ENCODE assay signal across 22 mouse cellular contexts in genomic region chr4:58643371-58643770, GRCm38 (mm10).
DNase-seq lines count a peak whose midpoint lies in the region; ATAC-seq lines count a peak whose summit lies in the region.
"Had no signal": no experiment of that assay in that cellular context is flagged by ENCODE, and none has a peak within 500 bp of the region (broad histone marks: within the 10 kb centered on the region; RNA-seq: fewer than 3 reads in every experiment).

No protein-coding gene starts in this region.

- no peak overlapping the region for H3K9ac ChIP-seq in limb, embryonic 15.5 days
- H3K9ac ChIP-seq in forebrain, embryonic 16.5 days (replicated peaks; ENCODE audit: low read depth, low read length) = no peak overlapping the region
- H3K9ac ChIP-seq: embryonic facial prominence, embryonic 15.5 days; forebrain, embryonic 12.5 days; hindbrain, embryonic 15.5 days; liver, embryonic 15.5 days had no signal

- H3K4me1 ChIP-seq in limb, embryonic 15.5 days = no peaks in the 10 kb centered on the region
- no peaks in the 10 kb centered on the region for H3K4me1 ChIP-seq in forebrain, embryonic 16.5 days (replicated peaks; ENCODE audit: control insufficient read depth, insufficient read depth, low read length)
- H3K4me1 ChIP-seq: embryonic facial prominence, embryonic 15.5 days; forebrain, embryonic 12.5 days; hindbrain, embryonic 15.5 days; liver, embryonic 15.5 days had no signal

- no peak overlapping the region for H3K27ac ChIP-seq in limb, embryonic 15.5 days
- no peak overlapping the region for H3K27ac ChIP-seq in forebrain, embryonic 16.5 days (ENCODE audit: low read length)
- H3K27ac ChIP-seq: embryonic facial prominence, embryonic 15.5 days; forebrain, embryonic 12.5 days; hindbrain, embryonic 15.5 days; liver, embryonic 15.5 days had no signal

- H3K4me2 ChIP-seq in limb, embryonic 15.5 days = no peak overlapping the region
- H3K4me2 ChIP-seq in forebrain, embryonic 16.5 days (ENCODE audit: low read length) = no peak overlapping the region
- H3K4me2 ChIP-seq: embryonic facial prominence, embryonic 15.5 days; forebrain, embryonic 12.5 days; hindbrain, embryonic 15.5 days; liver, embryonic 15.5 days had no signal

- 31% methylated on average over 4 of the region's 4 CpGs for WGBS in limb, embryonic 15.5 days
- WGBS in forebrain, embryonic 16.5 days = 62% methylated on average over 4 of the region's 4 CpGs

- peak; percentile 1 to 6 for DNase-seq in frontal cortex, postnatal 36 days (ENCODE audit: low spot score in 2 of 2)
- no peak for DNase-seq in frontal cortex, postnatal 10 days (ENCODE audit: low spot score in 2 of 2)
- DNase-seq in lung, postnatal 10 days = peak; percentile 12
- no peak for DNase-seq in lung, postnatal 25 days (ENCODE audit: low spot score)
- DNase-seq in brain, adult 2 months (ENCODE audit: low read depth, low spot score) = peak; percentile 8
- DNase-seq: adrenal gland, postnatal 36 days; B cell, adult 2 months; cerebellum, postnatal 10 days; kidney, adult 2 months; kidney, postnatal 25 days; lung, postnatal 4 days; midbrain, embryonic 14.5 days; right cerebral cortex, postnatal 4 days; thymus, adult 2 months had no signal

- no peaks in the 10 kb centered on the region for H3K36me3 ChIP-seq in limb, embryonic 15.5 days
- no peaks in the 10 kb centered on the region for H3K36me3 ChIP-seq in forebrain, embryonic 16.5 days (ENCODE audit: control insufficient read depth, insufficient read depth)
- H3K36me3 ChIP-seq: embryonic facial prominence, embryonic 15.5 days; forebrain, embryonic 12.5 days; hindbrain, embryonic 15.5 days; liver, embryonic 15.5 days had no signal

- no peaks in the 10 kb centered on the region for H3K9me3 ChIP-seq in limb, embryonic 15.5 days
- no peaks in the 10 kb centered on the region for H3K9me3 ChIP-seq in forebrain, embryonic 16.5 days (ENCODE audit: control insufficient read depth, low read length)
- H3K9me3 ChIP-seq: embryonic facial prominence, embryonic 15.5 days; forebrain, embryonic 12.5 days; hindbrain, embryonic 15.5 days; liver, embryonic 15.5 days had no signal

- H3K4me3 ChIP-seq in limb, embryonic 15.5 days = no peak overlapping the region
- no peak overlapping the region for H3K4me3 ChIP-seq in forebrain, embryonic 16.5 days (replicated peaks; ENCODE audit: low read length)
- H3K4me3 ChIP-seq: embryonic facial prominence, embryonic 15.5 days; forebrain, embryonic 12.5 days; hindbrain, embryonic 15.5 days; liver, embryonic 15.5 days had no signal

- no peaks in the 10 kb centered on the region for H3K27me3 ChIP-seq in limb, embryonic 15.5 days
- H3K27me3 ChIP-seq in forebrain, embryonic 16.5 days (replicated peaks; ENCODE audit: control insufficient read depth, insufficient read depth, low read length) = no peaks in the 10 kb centered on the region
- H3K27me3 ChIP-seq: embryonic facial prominence, embryonic 15.5 days; forebrain, embryonic 12.5 days; hindbrain, embryonic 15.5 days; liver, embryonic 15.5 days had no signal

- ATAC-seq in limb, embryonic 15.5 days (ENCODE audit: insufficient number of reproducible peaks, low FRiP score, low TSS enrichment, low read depth) = peak; percentile 48; the same call in 1 of the 2 replicates
- ATAC-seq in forebrain, embryonic 16.5 days = no peak
- no peak for ATAC-seq in CD4-positive, CD25-positive, alpha-beta regulatory T cell, adult 4 months
- ATAC-seq: activated CD4-positive, CD25-positive, alpha-beta regulatory T cell, adult 4 months had no signal

Comparison
In these comparisons a context has a peak if more than half of its experiments do, and no peak if none do; other contexts are left out.
1. DNase-seq: peak in frontal cortex, postnatal 36 days (2 of 2), lung, postnatal 10 days (single experiment) and brain, adult 2 months (single experiment); none in frontal cortex, postnatal 10 days (0 of 2) and lung, postnatal 25 days (single experiment).